Mouse (Mus musculus) embryonic facial prominence, embryonic 10.5 days (tissue): Measurements from ENCODE around the gene Myo1c. TPM values are rescaled to one million over a fixed set of nuclear protein-coding genes. Genes with fewer than 3 reads are reported as not detected.

Source experiments
- DNase-seq: peaks from one replicate; pipeline ENCODE4 v3.0.0-alpha.2; 2017; ENCODE audit warnings: low spot score
- H3K27ac ChIP-seq: fragments of 300-500 bp; sonication (generic); replicated peaks from 2 replicates; pipeline ENCODE4 v1.5.1; 2016; ENCODE audit warnings: mild to moderate bottlenecking
- H3K27me3 ChIP-seq: fragments of 300-500 bp; sonication (generic); replicated peaks from 2 replicates; pipeline ENCODE4 v1.6.1; 2016; ENCODE audit warnings: low read depth, mild to moderate bottlenecking; ENCODE audit not compliant: poor library complexity, severe bottlenecking
- H3K36me3 ChIP-seq: fragments of 300-500 bp; sonication (generic); replicated peaks from 2 replicates; pipeline ENCODE4 v1.6.1; 2016; ENCODE audit warnings: mild to moderate bottlenecking, moderate library complexity
- H3K4me1 ChIP-seq: fragments of 300-500 bp; sonication (generic); 2 replicates; pipeline ENCODE4 v1.6.1; 2016
- H3K4me3 ChIP-seq: fragments of 300-500 bp; sonication (generic); 2 replicates; pipeline ENCODE4 v1.5.1; 2016; ENCODE audit warnings: mild to moderate bottlenecking, moderate library complexity
- H3K9me3 ChIP-seq: fragments of 300-500 bp; sonication (generic); 2 replicates; pipeline ENCODE4 v1.6.1; 2016; ENCODE audit warnings: mild to moderate bottlenecking
- WGBS: fragments of 180-500 bp; shearing (Covaris S2); methylation state at CpG from one replicate; pipeline ENCODE4 v1.1.7; 2016; 5-methylcytosine and 5-hydroxymethylcytosine counted together
- polyA plus RNA-seq: library from polyadenylated mRNA; unstranded; fragments of >200 nt; fragmentation: Nextera tagmentation; extraction: Ambion mirVana; gene quantifications from 2 replicates; pipeline ENCODE4 v1.2.1, GENCODE M21; 2016

Myo1c gene
- polyA plus RNA-seq, 1 experiment from 2014 or later, result 19.3 TPM

DNA sequence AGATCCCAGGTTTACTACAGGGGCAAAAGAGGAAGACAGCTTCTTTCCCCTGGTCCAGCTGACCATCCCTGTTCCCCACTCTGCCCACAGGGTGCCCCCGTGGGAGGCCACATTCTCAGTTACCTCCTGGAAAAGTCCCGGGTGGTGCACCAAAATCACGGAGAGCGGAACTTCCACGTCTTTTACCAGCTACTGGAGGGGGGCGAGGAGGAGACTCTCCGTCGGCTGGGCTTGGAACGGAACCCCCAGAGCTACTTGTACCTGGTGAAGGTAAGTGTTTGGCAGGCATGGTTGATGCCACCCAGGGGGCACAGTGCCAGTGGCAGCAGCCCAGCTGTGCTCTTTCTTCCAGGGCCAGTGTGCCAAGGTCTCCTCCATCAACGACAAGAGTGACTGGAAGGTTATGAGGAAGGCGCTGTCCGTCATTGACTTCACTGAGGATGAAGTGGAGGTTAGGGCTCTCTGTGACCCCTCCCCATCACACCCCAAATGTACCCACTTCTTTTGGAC is 9.8 kb downstream of the Myo1c start:
- Histone ChIP-seq H3K4me3 (no peak overlapping the region), H3K36me3 (peaks cover 49% of the 10 kb centered on the region), H3K4me1 (peaks cover 22% of the 10 kb centered on the region), H3K27ac (no peak overlapping the region), H3K9me3 (no peaks in the 10 kb centered on the region), H3K27me3 (peaks cover 21% of the 10 kb centered on the region)
- WGBS, result 93% methylated on average over 12 of the region's 12 CpGs
- DNase-seq, result no peak

DNA sequence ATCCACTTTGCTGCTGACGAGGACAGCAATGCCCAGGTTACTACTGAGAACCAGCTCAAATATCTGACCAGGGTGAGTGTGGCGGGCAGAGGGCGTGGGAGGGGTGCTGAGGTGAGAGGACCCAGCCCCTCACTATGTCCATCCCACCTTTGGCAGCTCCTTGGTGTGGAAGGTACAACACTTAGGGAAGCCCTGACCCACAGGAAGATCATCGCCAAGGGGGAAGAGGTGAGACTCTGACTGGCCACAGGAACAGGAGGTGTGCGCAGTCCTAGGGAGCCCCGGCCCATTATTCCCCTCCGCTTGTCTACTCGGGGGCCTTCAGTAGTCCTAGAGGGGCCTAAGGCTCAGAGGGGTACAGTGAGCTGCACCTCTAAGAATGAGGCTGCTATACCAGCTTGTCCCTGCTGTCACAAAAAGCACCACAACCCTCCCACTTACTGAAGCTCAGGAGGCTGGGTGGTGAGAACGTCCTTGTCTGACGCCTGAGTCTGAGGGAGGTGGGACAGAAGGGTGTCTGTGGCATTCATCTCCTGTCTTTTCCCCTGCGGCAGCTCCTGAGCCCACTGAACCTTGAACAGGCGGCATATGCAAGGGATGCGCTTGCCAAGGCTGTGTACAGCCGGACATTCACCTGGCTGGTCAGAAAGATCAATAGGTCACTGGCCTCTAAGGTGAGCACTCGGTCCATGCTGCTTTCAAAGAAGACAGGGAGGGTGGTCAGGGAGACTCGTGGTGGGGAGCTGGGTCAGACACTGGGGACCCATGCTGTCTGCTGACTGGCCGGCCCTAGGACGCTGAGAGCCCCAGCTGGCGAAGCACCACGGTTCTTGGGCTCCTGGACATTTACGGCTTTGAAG is 10.9 kb downstream of the Myo1c start:
- no peak for DNase-seq
- 91% methylated on average over 21 of the region's 21 CpGs for WGBS
- H3K4me1 ChIP-seq, result peaks cover 11% of the 10 kb centered on the region
- H3K27me3 ChIP-seq, result peaks cover 13% of the 10 kb centered on the region; the same call in 1 of the 2 replicates
- no peak overlapping the region for H3K27ac ChIP-seq
- peaks cover 59% of the 10 kb centered on the region for H3K36me3 ChIP-seq
- H3K4me3 ChIP-seq, result no peak overlapping the region
- no peaks in the 10 kb centered on the region for H3K9me3 ChIP-seq

DNA sequence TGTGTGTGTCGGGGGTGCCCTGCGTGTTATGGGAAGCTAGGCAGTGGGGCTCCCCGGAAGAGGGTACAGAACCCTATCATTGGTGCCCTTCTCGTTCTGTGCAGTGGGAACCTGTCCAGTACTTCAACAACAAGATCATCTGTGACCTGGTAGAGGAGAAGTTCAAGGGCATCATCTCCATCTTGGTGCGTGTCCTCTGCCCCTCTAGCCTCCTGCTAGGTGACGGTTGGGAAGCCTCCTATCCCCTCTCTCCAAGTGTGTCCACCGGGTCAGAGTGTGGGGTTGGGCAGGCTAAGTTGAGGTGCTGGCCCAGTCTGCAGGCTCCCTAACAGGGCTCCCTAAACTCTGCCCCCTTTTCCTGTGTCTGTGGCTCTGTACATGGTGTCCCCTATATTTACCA is 11.8 kb downstream of the Myo1c start:
- no peak overlapping the region for H3K27ac ChIP-seq
- peaks cover 69% of the 10 kb centered on the region for H3K36me3 ChIP-seq
- H3K4me1 ChIP-seq, result 0 out of 2 replicates have a peak, but pooled peaks cover 3% of the 10 kb centered on the region
- H3K4me3 ChIP-seq, result no peak overlapping the region
- H3K27me3 ChIP-seq, result peaks cover 3% of the 10 kb centered on the region; the same call in 1 of the 2 replicates
- no peaks in the 10 kb centered on the region for H3K9me3 ChIP-seq
- WGBS, result 90% methylated on average over 7 of the region's 7 CpGs
- DNase-seq, result no peak

DNA sequence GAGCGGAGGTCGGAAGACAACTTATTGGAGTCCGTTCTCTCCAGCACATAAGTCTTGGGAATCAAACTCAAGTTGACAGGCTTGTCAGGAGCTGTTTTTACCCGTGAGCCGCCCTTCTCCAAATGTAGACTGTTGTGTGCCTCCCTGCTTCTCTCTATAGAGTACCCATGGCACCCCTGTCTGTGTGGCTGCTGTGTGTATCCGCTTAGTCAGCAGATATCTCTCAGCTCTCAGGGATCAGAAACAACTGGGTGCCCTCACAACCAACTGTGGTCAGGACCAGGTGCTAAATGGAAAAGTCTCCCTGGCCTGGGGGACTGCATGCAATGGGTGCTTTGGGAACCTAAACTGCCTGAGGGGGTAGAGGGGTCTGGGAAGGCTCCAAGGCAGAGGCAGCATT is 16.0 kb downstream of the Myo1c start:
- Histone ChIP-seq H3K36me3 (peaks cover 78% of the 10 kb centered on the region), H3K27me3 (no peaks in the 10 kb centered on the region)
- WGBS, result 92% methylated on average over 6 of the region's 6 CpGs

DNA sequence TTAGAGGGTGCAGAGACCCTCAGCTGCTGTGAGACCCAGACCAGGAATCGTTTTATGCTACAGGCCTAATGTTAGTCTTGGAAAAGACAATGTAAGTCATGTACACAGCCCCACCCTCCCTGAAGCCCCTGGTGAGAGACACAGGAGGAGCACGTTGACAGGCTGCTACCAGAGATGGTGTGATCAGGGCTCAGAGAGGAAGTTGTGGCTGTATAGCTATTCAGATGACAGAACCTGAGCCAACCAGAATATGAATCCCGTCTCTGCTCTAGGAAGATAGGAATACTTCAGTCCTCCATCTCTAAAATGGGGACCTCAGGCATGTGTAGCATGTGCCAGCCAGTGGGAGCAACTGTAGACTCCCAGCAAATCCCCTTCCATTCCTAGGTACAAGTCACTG is 18.3 kb downstream of the Myo1c start:
- Histone ChIP-seq H3K36me3 (peaks cover 83% of the 10 kb centered on the region), H3K27me3 (no peaks in the 10 kb centered on the region), H3K4me1 (no peaks in the 10 kb centered on the region), H3K4me3 (no peak overlapping the region), H3K27ac (no peak overlapping the region), H3K9me3 (no peaks in the 10 kb centered on the region)
- DNase-seq, result no peak
- WGBS, result 93% methylated on average over 3 of the region's 3 CpGs

More for the DNA sequence above, 16.0 kb downstream of the Myo1c start:
- no peak for DNase-seq
- Histone ChIP-seq H3K4me1 (no peaks in the 10 kb centered on the region), H3K4me3 (no peak overlapping the region), H3K9me3 (no peaks in the 10 kb centered on the region), H3K27ac (no peak overlapping the region)

DNA sequence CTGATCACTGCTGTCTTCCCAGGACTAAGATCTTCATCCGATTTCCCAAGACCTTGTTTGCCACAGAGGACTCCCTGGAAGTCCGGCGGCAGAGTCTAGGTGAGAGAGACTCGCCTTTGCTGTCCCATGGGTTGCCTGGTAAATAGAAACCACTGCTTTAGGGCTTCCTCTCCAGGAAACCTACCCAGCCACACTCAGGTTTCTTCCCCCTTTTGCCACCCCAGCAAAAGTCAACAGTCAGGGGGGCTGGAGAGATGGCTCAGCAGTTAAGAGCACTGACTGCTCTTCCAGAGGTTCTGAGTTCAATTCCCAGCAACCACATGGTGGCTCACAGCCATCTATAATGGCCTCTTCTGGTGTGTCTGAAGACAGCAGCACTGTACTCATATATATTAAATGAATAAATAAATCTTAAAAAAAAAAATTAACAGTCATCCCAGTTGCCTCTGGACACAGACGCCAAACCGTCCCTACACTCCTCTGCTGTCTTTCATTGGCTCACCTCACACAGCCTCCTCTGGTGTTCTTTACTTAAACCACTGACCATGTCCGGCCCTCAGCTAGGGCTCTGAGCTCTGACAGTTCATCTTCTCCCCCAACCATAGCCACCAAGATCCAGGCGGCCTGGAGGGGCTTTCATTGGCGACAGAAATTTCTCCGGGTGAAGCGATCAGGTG is 19.0 kb downstream of the Myo1c start:
- Histone ChIP-seq H3K4me3 (no peak overlapping the region), H3K9me3 (no peaks in the 10 kb centered on the region), H3K27me3 (no peaks in the 10 kb centered on the region), H3K27ac (no peak overlapping the region), H3K4me1 (no peaks in the 10 kb centered on the region), H3K36me3 (peaks cover 83% of the 10 kb centered on the region)
- WGBS, result 88% methylated on average over 11 of the region's 11 CpGs
- DNase-seq, result no peak

DNA sequence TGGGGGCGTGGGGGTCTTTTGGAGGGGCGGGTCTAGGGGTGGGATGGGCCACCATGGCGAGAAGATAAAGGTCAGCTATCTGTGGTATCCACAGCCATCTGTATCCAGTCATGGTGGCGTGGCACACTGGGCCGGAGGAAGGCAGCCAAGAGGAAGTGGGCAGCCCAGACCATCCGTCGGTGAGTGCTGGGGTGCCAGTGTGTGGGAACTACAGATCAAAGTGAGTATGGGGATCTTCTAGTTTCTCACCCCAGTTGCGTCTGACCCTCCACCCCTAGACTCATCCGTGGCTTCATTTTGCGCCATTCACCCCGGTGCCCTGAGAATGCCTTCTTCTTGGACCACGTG is 19.5 kb downstream of the Myo1c start:
- Histone ChIP-seq H3K27ac (no peak overlapping the region), H3K4me1 (no peaks in the 10 kb centered on the region), H3K36me3 (peaks cover 81% of the 10 kb centered on the region), H3K9me3 (no peaks in the 10 kb centered on the region), H3K4me3 (no peak overlapping the region), H3K27me3 (no peaks in the 10 kb centered on the region)
- no peak for DNase-seq
- 91% methylated on average over 12 of the region's 12 CpGs for WGBS

DNA sequence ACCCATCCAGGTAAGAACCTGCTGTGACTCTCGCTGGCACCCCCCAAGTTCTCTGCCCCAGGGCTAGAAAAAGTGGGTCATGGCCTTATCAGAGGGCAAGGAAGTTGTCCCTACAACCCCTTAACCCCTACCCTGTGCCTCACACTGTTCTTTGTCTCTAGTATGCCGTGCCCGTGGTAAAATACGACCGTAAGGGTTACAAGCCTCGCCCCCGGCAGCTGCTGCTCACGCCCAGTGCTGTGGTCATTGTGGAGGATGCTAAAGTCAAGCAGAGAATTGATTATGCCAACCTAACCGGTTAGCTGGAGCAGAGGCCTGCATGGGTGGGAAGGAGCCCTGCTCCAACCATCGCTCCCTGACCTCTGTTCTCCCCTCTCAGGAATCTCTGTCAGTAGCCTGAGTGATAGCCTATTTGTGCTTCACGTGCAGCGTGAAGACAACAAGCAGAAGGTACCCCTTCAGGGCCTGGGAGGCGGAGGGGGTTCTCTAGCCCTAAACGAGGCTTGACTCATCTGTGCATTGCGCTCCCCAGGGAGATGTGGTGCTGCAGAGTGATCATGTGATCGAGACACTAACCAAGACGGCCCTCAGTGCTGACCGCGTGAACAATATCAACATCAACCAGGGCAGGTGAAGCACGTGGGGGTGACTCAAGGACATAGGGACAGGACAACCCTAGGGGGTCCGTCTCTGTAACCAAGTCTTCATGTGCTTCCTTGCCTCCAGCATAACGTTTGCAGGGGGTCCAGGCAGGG is 21.3 kb downstream of the Myo1c start:
- Histone ChIP-seq H3K27me3 (no peaks in the 10 kb centered on the region), H3K36me3 (peaks cover 65% of the 10 kb centered on the region), H3K4me1 (no peaks in the 10 kb centered on the region), H3K27ac (no peak overlapping the region), H3K4me3 (no peak overlapping the region), H3K9me3 (no peaks in the 10 kb centered on the region)
- 89% methylated on average over 22 of the region's 22 CpGs for WGBS
- DNase-seq, result no peak

DNA sequence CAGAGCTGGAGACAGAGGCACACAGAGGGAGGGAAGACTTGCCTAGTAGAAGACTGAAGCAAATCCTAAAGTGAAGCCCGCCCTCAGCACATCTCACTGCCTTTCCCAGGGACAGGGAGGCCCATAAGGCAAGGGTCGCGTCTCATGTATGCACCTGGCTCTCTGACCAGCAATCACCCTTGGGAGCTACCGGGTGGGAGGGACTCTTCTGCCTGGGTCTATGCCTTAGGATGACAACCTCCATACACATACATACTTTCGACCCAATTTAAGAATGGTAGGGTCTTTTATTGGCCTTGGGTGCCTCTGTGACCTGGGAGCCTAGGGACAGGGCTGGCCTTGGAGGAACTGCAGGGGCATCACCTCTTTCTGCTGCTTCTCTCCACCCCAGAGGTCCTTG is 23.1 kb downstream of the Myo1c start:
- Histone ChIP-seq H3K4me3 (no peak overlapping the region), H3K4me1 (peaks cover under 1% of the 10 kb centered on the region; the same call in 1 of the 2 replicates), H3K27me3 (no peaks in the 10 kb centered on the region), H3K27ac (no peak overlapping the region), H3K9me3 (no peaks in the 10 kb centered on the region), H3K36me3 (peaks cover 53% of the 10 kb centered on the region)
- no peak for DNase-seq
- WGBS, result 89% methylated on average over 5 of the region's 5 CpGs

DNA sequence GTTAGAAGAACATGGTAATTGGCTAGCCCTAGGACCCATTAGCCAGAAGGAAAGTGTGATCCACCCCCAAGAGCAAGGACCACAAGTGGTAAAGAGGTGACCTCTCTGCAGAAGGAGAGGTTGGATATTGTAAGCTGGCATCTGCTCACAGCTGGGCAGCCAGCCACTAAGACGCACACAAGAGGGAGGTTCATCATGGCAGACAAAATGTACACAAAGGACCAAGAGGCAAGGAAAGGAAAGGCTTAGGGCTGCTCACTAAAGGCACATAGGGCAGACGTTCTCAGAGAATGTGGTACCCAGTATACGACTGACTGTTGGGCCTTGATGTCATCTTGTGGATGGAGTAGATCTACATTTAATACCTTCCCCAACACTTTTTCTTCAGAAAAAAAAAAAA is 24.6 kb downstream of the Myo1c start:
- WGBS, result 87% methylated on average over 3 of the region's 3 CpGs
- H3K4me3 ChIP-seq, result no peak overlapping the region

DNA sequence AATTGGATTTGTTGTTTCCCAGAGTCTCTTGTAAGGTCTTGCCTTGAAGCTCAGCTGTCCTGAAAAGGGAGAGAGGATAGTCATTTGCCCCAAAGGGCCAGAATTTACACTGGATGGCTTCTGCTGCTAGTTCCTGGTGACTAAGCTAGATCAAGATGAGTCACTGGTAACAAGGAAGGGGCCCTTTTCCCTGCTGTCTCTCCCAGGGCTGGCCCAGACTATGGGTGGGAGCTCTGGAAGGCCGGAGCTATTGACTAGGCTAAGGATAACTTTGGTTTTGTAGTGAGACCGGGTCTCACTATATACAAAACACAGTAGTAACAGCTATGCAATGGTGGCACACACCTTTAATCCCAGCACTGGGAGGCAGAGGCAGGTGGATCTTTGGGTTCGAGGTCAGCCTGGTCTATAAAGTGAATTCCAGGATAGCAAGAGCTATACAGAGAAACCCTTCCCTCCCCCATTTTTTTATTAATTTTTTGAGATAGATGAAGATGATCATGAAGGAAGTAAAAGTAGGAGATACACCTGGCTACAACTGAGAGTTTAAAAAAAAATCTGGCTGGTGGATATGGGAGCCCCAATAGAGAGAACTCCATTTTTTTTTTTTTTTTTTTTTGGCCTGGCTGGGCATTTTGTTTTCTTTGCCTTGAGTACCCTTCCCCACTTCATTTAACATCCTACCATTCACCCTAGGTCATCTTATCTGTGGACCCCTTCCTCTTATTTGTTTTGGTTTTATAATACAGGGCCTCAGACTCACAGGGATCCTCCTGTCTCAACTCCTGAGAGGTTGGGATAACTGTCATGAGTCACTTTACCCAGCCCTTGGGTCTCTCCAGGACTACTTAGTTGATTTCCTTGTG is 27.8 kb downstream of the Myo1c start:
- DNase-seq, result no peak
- no peaks in the 10 kb centered on the region for H3K9me3 ChIP-seq
- no peaks in the 10 kb centered on the region for H3K27me3 ChIP-seq
- H3K36me3 ChIP-seq, result peaks cover 21% of the 10 kb centered on the region
- 90% methylated on average over 3 of the region's 3 CpGs for WGBS
- H3K4me1 ChIP-seq, result peaks cover 17% of the 10 kb centered on the region
- H3K4me3 ChIP-seq, result peak overlapping the region; percentile 100
- H3K27ac ChIP-seq, result no peak overlapping the region

More for the DNA sequence above, 24.6 kb downstream of the Myo1c start:
- peaks cover 39% of the 10 kb centered on the region for H3K36me3 ChIP-seq
- H3K27me3 ChIP-seq, result no peaks in the 10 kb centered on the region
- H3K27ac ChIP-seq, result no peak overlapping the region
- DNase-seq, result no peak
- peaks cover 3% of the 10 kb centered on the region; the same call in 1 of the 2 replicates for H3K4me1 ChIP-seq
- H3K9me3 ChIP-seq, result no peaks in the 10 kb centered on the region
